Mouse (Mus musculus) heart, embryonic 11.5 days (tissue): ENCODE results near the gene Zdhhc9. TPM values are rescaled to one million over a fixed set of nuclear protein-coding genes. Genes with fewer than 3 reads are reported as not detected.

Source experiments
- ATAC-seq: fragments of 200-750 bp; cut with Nextera tagmentation; replicated peaks from 2 replicates; pipeline ENCODE4 v1.8.0; 2017; ENCODE audit warnings: moderate library complexity; ENCODE audit not compliant: insufficient number of reproducible peaks, low FRiP score, low TSS enrichment
- H3K27ac ChIP-seq: fragments of 300-500 bp; sonication (generic); 2 replicates; pipeline ENCODE4 v1.5.1; 2014; ENCODE audit warnings: mild to moderate bottlenecking, low read depth, low read length
- H3K27me3 ChIP-seq: fragments of 300-500 bp; sonication (generic); 2 replicates; pipeline ENCODE4 v1.6.1; 2014; ENCODE audit warnings: mild to moderate bottlenecking, low read length, mixed read lengths; ENCODE audit not compliant: control insufficient read depth, insufficient read depth
- H3K36me3 ChIP-seq: fragments of 300-500 bp; sonication (generic); 2 replicates; pipeline ENCODE4 v1.6.1; 2014; ENCODE audit warnings: mild to moderate bottlenecking, low read length, moderate library complexity, mixed read lengths; ENCODE audit not compliant: control insufficient read depth, insufficient read depth
- H3K4me1 ChIP-seq: fragments of 300-500 bp; sonication (generic); 2 replicates; pipeline ENCODE4 v1.6.1; 2014; ENCODE audit warnings: low read length; ENCODE audit not compliant: control insufficient read depth, insufficient read depth
- H3K4me2 ChIP-seq: fragments of 300-500 bp; sonication (generic); 2 replicates; pipeline ENCODE4 v1.6.1; 2014; ENCODE audit warnings: mild to moderate bottlenecking, moderate library complexity
- H3K4me3 ChIP-seq: fragments of 300-500 bp; sonication (generic); 2 replicates; pipeline ENCODE4 v1.5.1; 2014; ENCODE audit warnings: low read depth, low read length
- H3K9ac ChIP-seq: fragments of 300-500 bp; sonication (generic); 2 replicates; pipeline ENCODE4 v1.6.1; 2014; ENCODE audit warnings: mild to moderate bottlenecking, low read depth, low read length, moderate library complexity
- H3K9me3 ChIP-seq: fragments of 300-500 bp; sonication (generic); replicated peaks from 2 replicates; pipeline ENCODE4 v1.6.1; 2016; ENCODE audit warnings: low read length; ENCODE audit not compliant: control insufficient read depth
- WGBS: fragments of 180-500 bp; shearing (Covaris S2); extraction: QIAGEN DNeasy Blood & Tissue Kit; methylation state at CpG from one replicate; pipeline ENCODE4 v1.1.7; 2014; ENCODE audit not compliant: insufficient replicate concordance; 5-methylcytosine and 5-hydroxymethylcytosine counted together
- polyA plus RNA-seq: library from polyadenylated mRNA; unstranded; fragments of >200 nt; fragmentation: Nextera tagmentation; extraction: Ambion mirVana; gene quantifications from 2 replicates; pipeline ENCODE4 v1.2.1, GENCODE M21; 2014

Zdhhc9 gene
- polyA plus RNA-seq, 1 experiment from 2014 or later: 2.9 TPM

GRCm38 (mm10) chrX:48197856-48198255 lies 10.8 kb downstream of the Zdhhc9 start:
- H3K27me3 ChIP-seq: no peaks in the 10 kb centered on the region
- no peak overlapping the region for H3K9ac ChIP-seq
- H3K36me3 ChIP-seq: no peaks in the 10 kb centered on the region
- no peak overlapping the region for H3K4me3 ChIP-seq
- 77% methylated on average over 3 of the region's 3 CpGs for WGBS
- H3K4me1 ChIP-seq: no peaks in the 10 kb centered on the region
- H3K4me2 ChIP-seq: no peak overlapping the region
- no peak for ATAC-seq
- H3K27ac ChIP-seq: no peak overlapping the region
- no peaks in the 10 kb centered on the region for H3K9me3 ChIP-seq

DNA sequence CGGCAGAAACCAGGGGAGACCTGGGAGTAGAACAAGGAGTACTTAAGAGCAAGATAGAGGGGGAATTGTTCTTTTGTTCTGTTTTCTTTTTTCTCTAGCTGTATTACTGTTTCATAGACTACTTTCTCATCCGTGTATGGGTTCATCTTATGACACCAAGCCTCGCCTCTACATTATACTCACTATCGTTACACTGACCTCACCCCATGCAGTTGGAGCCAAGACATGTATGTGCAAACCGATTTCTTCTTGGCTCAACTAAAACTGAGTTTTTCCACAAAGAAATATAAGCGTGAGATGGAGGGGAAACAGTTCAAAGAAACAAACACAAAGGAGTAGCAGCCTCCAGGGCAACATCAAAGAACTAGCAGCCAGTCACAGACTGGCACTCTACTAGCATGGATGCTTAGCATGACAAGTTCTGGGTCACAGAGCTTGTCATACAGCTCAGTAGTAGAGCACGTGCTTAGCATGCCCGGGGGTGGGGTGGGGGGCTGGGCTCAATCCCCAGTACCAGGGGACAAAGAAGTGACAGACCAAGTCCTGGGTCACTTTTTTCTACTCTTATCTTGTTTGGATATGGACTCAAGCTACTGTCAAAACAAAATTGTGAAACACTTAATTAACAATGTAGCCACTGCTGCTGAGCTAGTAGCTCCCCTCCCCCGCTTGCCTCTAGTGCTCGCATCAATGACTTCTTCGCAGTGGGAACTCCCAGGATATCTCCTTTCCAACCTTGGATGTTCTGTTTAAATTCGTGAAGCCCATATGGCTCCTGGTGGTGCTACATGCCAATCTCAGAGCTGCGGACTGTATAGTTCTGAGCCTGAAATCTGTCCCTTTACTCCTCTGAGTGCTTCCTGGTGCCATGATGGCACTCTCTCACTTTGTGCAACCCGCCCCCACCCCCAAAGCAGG lies 15.2 kb downstream of the Zdhhc9 start:
- no peak overlapping the region for H3K9ac ChIP-seq
- no peak for ATAC-seq
- no peak overlapping the region for H3K4me3 ChIP-seq
- no peaks in the 10 kb centered on the region; the same call in 1 of the 2 replicates for H3K36me3 ChIP-seq
- no peaks in the 10 kb centered on the region for H3K27me3 ChIP-seq
- H3K4me2 ChIP-seq: no peak overlapping the region
- no peaks in the 10 kb centered on the region for H3K9me3 ChIP-seq
- WGBS: 66% methylated on average over 14 of the region's 14 CpGs
- H3K4me1 ChIP-seq: no peaks in the 10 kb centered on the region
- no peak overlapping the region for H3K27ac ChIP-seq

DNA sequence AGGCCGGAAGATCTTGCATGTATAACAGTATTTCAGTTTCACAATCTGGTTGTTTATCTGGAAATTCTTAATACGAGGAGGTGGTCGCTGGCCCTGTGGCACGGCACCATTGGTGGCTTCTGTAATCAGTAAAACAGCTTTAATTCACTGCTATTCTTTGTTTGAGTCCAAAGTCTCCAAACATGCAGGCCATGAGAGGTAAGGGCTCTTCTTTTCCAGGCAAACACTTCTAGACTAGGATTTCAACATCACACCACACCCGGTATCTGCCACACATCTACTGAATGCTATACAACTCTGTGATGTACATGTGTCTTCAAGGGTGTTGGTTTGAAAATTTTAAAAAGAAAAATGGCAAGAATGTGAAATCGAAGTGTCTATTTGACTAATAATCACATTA lies 17.4 kb downstream of the Zdhhc9 start:
- Histone ChIP-seq H3K9me3 (no peaks in the 10 kb centered on the region), H3K4me2 (no peak overlapping the region), H3K4me3 (no peak overlapping the region), H3K4me1 (no peaks in the 10 kb centered on the region), H3K27ac (no peak overlapping the region), H3K36me3 (no peaks in the 10 kb centered on the region; the same call in 1 of the 2 replicates), H3K27me3 (no peaks in the 10 kb centered on the region), H3K9ac (no peak overlapping the region)
- 86% methylated on average over 6 of the region's 6 CpGs for WGBS
- ATAC-seq: no peak

DNA sequence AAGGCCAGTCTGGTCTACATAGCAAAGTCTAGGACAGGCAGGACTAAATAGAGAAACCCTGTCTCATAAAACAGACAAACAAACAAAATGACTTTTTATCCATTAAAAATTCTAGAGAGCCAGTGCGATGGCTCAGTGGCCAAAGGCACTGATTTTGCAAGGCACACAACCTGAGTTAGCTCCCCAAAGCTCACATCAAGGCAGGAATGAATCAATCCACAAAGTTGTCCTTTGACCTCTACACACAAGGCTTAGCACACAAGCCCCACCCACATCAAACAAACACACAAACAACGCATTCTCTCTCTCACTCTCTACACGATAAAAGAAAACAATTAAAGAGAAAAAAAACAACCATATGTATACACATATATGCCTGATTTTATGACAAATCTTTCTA lies 24.0 kb downstream of the Zdhhc9 start:
- WGBS: 79% methylated on average over 3 of the region's 3 CpGs
- no peak overlapping the region for H3K27ac ChIP-seq
- no peaks in the 10 kb centered on the region for H3K27me3 ChIP-seq
- no peaks in the 10 kb centered on the region for H3K36me3 ChIP-seq
- no peaks in the 10 kb centered on the region for H3K4me1 ChIP-seq
- H3K4me2 ChIP-seq: no peak overlapping the region
- H3K9me3 ChIP-seq: no peaks in the 10 kb centered on the region
- no peak for ATAC-seq
- no peak overlapping the region for H3K4me3 ChIP-seq
- H3K9ac ChIP-seq: no peak overlapping the region

GRCm38 (mm10) chrX:48181844-48182243 lies 26.8 kb downstream of the Zdhhc9 start:
- no peaks in the 10 kb centered on the region for H3K9me3 ChIP-seq
- H3K4me3 ChIP-seq: no peak overlapping the region
- H3K4me1 ChIP-seq: no peaks in the 10 kb centered on the region
- H3K4me2 ChIP-seq: no peak overlapping the region
- ATAC-seq: no peak
- H3K36me3 ChIP-seq: no peaks in the 10 kb centered on the region
- 59% methylated on average over 6 of the region's 6 CpGs for WGBS
- H3K27me3 ChIP-seq: no peaks in the 10 kb centered on the region
- no peak overlapping the region for H3K27ac ChIP-seq
- no peak overlapping the region for H3K9ac ChIP-seq

- no peak overlapping the region for H3K4me3 ChIP-seq
- no peak overlapping the region for H3K4me2 ChIP-seq
- no peak overlapping the region for H3K9ac ChIP-seq
- no peak for ATAC-seq
- no peaks in the 10 kb centered on the region for H3K9me3 ChIP-seq
- H3K27me3 ChIP-seq: no peaks in the 10 kb centered on the region
- no peak overlapping the region for H3K27ac ChIP-seq
- no peaks in the 10 kb centered on the region for H3K4me1 ChIP-seq
- no peaks in the 10 kb centered on the region for H3K36me3 ChIP-seq
- WGBS: 55% methylated on average over 1 of the region's 1 CpGs
Observed at GRCm38 (mm10) chrX:48170368-48170767, 38.3 kb downstream of the Zdhhc9 start.

- no peak overlapping the region for H3K4me3 ChIP-seq
- no peaks in the 10 kb centered on the region for H3K36me3 ChIP-seq
- H3K27ac ChIP-seq: no peak overlapping the region
- H3K27me3 ChIP-seq: no peaks in the 10 kb centered on the region
- no peak overlapping the region for H3K4me2 ChIP-seq
- no peaks in the 10 kb centered on the region for H3K9me3 ChIP-seq
- no peak overlapping the region for H3K9ac ChIP-seq
- no peak for ATAC-seq
- no peaks in the 10 kb centered on the region for H3K4me1 ChIP-seq
- WGBS: 70% methylated on average over 1 of the region's 1 CpGs
Observed at GRCm38 (mm10) chrX:48169892-48170291, 38.8 kb downstream of the Zdhhc9 start.

- H3K4me1 ChIP-seq: no peaks in the 10 kb centered on the region
- H3K9ac ChIP-seq: no peak overlapping the region
- H3K27me3 ChIP-seq: no peaks in the 10 kb centered on the region
- H3K36me3 ChIP-seq: no peaks in the 10 kb centered on the region
- H3K27ac ChIP-seq: no peak overlapping the region
- no peaks in the 10 kb centered on the region for H3K9me3 ChIP-seq
- ATAC-seq: no peak
- no peak overlapping the region for H3K4me2 ChIP-seq
- no peak overlapping the region for H3K4me3 ChIP-seq
- 74% methylated on average over 11 of the region's 11 CpGs for WGBS
Observed at GRCm38 (mm10) chrX:48158229-48158919, 50.3 kb downstream of the Zdhhc9 start.
